Mouse (Mus musculus): Measurements from ENCODE around the gene Ell3. TPM values are rescaled to one million over a fixed set of nuclear protein-coding genes. Genes with fewer than 3 reads are reported as not detected.
A peak's percentile ranks its signal among the peaks of the same experiment; 100 is the strongest.
"Not testable (repeated sequence)": the region's sequence is repeated elsewhere in the genome, so short reads cannot be mapped to it uniquely, and the experiment has no call there.

Ell3 gene
- 1.7 and 2.3 TPM in 2 replicates for polyA plus RNA-seq (2016; fragmentation: Nextera tagmentation; extraction: Ambion mirVana)

DNA sequence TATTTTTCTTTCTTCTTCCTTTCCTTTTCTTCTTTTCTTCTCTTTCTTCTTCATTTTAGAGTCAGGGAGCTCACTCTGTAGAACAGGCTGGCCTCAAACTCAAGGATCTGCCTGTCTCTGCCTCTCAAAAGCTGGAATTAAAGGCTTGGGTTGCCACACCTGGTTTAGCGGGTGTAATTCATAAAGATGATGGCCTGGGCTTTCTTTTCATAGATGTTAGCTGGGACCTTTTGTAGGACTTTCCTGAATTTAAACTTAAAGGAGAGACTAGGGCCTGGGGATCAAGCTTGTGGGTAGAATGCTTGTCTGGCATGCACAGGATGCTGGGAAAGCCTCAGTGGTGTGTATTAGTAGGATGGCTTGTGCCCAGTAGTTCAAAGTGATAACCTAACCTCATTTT is at the start of gene Ell3:
Gene Ell3, minus strand, starts transcription at position 101 of the 400 bp plus-strand sequence.
- no peak within 1 kb of the TSS for H3K27ac ChIP-seq (replicated peaks)
- H3K4me2 ChIP-seq (replicated peaks), result peak within 1 kb of the TSS; percentile 65
- H3K4me3 ChIP-seq, result no peak within 1 kb of the TSS
- H3K9me3 ChIP-seq, result no peaks in the 10 kb centered on the region
- peaks cover 31% of the 10 kb centered on the region for H3K27me3 ChIP-seq
- no peak for ATAC-seq (ENCODE audit: low FRiP score, low read depth)
- 88% methylated on average over 1 of the region's 1 CpGs for WGBS
- no peak within 1 kb of the TSS for H3K9ac ChIP-seq (replicated peaks)
- H3K4me1 ChIP-seq, result peaks cover 24% of the 10 kb centered on the region
- H3K36me3 ChIP-seq, result peaks cover 11% of the 10 kb centered on the region

GRCm38 (mm10) chr2:121484403-121484802 is 40.3 kb upstream of the Ell3 start:
- not testable (repeated sequence) for H3K4me2 ChIP-seq (replicated peaks); H3K36me3 ChIP-seq; H3K27ac ChIP-seq (replicated peaks); H3K9ac ChIP-seq (replicated peaks); H3K9me3 ChIP-seq; H3K4me1 ChIP-seq; H3K4me3 ChIP-seq; ATAC-seq (ENCODE audit: low FRiP score, low read depth); H3K27me3 ChIP-seq
- 79% methylated on average over 2 of the region's 2 CpGs for WGBS

- ATAC-seq (ENCODE audit: low FRiP score, low read depth), result no peak
- Histone ChIP-seq H3K4me1 (no peaks in the 10 kb centered on the region), H3K27ac (replicated peaks) (no peak overlapping the region), H3K4me2 (replicated peaks) (no peak overlapping the region), H3K36me3 (no peaks in the 10 kb centered on the region), H3K4me3 (no peak overlapping the region), H3K9me3 (no peaks in the 10 kb centered on the region), H3K27me3 (0 out of 2 replicates have a peak, but pooled peaks cover 4% of the 10 kb centered on the region), H3K9ac (replicated peaks) (no peak overlapping the region)
- 44% methylated on average over 8 of the region's 8 CpGs for WGBS
Measured at GRCm38 (mm10) chr2:121483576-121483975, 39.5 kb upstream of the Ell3 start.

- not testable (repeated sequence) for H3K36me3 ChIP-seq; H3K9ac ChIP-seq (replicated peaks); H3K4me2 ChIP-seq (replicated peaks); H3K9me3 ChIP-seq; H3K27me3 ChIP-seq; H3K4me1 ChIP-seq; H3K27ac ChIP-seq (replicated peaks); ATAC-seq (ENCODE audit: low FRiP score, low read depth); H3K4me3 ChIP-seq
- 85% methylated on average over 13 of the region's 13 CpGs for WGBS
Measured at GRCm38 (mm10) chr2:121480916-121481315, 36.8 kb upstream of the Ell3 start.

DNA sequence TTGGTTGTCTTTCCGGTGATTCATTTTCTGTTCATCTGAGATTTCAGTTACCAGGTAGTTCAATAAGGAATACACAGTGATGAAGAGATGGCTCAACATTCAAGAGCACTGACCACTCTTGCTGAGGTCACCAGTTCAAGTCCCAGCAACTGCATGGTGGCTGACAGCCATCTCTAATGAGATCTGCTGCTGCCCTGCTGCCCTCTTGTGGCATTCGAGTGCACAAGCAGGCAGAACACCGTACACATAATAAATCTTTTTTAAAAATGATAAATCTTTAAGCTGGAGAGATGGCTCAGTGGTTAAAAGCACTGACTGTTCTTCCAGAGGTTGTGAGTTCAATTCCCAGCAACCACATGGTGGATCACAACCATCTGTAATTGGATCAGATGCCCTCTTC is 36.4 kb upstream of the Ell3 start:
- no peak overlapping the region for H3K4me3 ChIP-seq
- no peaks in the 10 kb centered on the region for H3K9me3 ChIP-seq
- no peaks in the 10 kb centered on the region for H3K36me3 ChIP-seq
- no peaks in the 10 kb centered on the region for H3K4me1 ChIP-seq
- no peak overlapping the region for H3K27ac ChIP-seq (replicated peaks)
- H3K9ac ChIP-seq (replicated peaks), result no peak overlapping the region
- 0 out of 2 replicates have a peak, but pooled peaks cover 4% of the 10 kb centered on the region for H3K27me3 ChIP-seq
- no peak for ATAC-seq (ENCODE audit: low FRiP score, low read depth)
- H3K4me2 ChIP-seq (replicated peaks), result no peak overlapping the region
- WGBS, result 55% methylated on average over 3 of the region's 3 CpGs

DNA sequence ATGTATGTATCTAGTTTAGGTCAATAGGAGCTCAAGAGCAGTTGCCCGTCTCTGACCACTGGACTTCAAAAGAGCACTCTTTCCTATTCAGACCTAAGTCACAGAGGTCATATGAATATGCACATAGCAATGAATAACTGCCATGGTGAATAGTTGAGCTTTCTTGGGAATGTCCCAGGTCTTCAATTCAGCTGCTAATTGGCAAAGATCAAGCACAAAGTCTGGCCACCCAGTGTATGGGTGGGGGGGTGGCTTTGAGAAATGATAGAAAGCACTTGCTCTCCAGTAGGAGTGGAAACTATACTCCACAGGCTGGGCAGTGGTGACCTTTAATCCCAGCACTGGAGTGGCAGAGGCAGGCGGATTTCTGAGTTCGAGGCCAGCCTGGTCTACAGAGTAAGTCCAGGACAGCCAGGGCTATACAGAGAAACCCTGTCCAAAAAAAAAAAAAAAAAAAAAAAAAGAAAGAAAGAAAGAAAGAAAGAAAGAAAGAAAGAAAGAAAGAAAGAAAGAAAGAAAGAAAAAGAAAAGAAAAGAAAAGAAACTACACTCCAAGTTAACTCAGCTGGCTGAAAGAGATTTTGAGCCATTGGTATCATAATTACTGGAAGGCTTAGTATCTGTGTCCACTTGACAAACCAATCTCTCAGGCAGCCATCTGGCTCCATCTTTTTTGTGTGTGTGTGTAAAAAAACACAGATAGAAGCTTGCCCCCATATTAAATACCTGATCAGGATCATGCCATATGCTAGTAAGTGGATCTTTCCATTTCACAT is 33.6 kb upstream of the Ell3 start:
- Histone ChIP-seq H3K9me3 (no peaks in the 10 kb centered on the region), H3K27ac (replicated peaks) (no peak overlapping the region), H3K4me2 (replicated peaks) (no peak overlapping the region), H3K27me3 (no peaks in the 10 kb centered on the region), H3K36me3 (no peaks in the 10 kb centered on the region), H3K4me3 (no peak overlapping the region), H3K9ac (replicated peaks) (no peak overlapping the region), H3K4me1 (peaks cover 3% of the 10 kb centered on the region)
- ATAC-seq (ENCODE audit: low FRiP score, low read depth), result no peak
- WGBS, result 76% methylated on average over 3 of the region's 3 CpGs

- ATAC-seq (ENCODE audit: low FRiP score, low read depth); H3K9ac ChIP-seq (replicated peaks); H3K27ac ChIP-seq (replicated peaks); H3K36me3 ChIP-seq; H3K4me2 ChIP-seq (replicated peaks); H3K4me1 ChIP-seq; H3K4me3 ChIP-seq; H3K27me3 ChIP-seq; H3K9me3 ChIP-seq: not testable (repeated sequence)
- WGBS, result 95% methylated on average over 2 of the region's 2 CpGs
Measured at GRCm38 (mm10) chr2:121475306-121475705, 31.2 kb upstream of the Ell3 start.

GRCm38 (mm10) chr2:121474180-121474535 is 30.1 kb upstream of the Ell3 start:
- Histone ChIP-seq H3K4me1 (peaks cover 3% of the 10 kb centered on the region), H3K4me3 (peak overlapping the region; percentile 64), H3K36me3 (no peaks in the 10 kb centered on the region), H3K4me2 (replicated peaks) (peak overlapping the region; percentile 78), H3K9me3 (no peaks in the 10 kb centered on the region), H3K27ac (replicated peaks) (peak overlapping the region; percentile 71), H3K27me3 (no peaks in the 10 kb centered on the region), H3K9ac (replicated peaks) (peak overlapping the region; percentile 63)
- 38% methylated on average over 8 of the region's 8 CpGs for WGBS
- no peak for ATAC-seq (ENCODE audit: low FRiP score, low read depth)

DNA sequence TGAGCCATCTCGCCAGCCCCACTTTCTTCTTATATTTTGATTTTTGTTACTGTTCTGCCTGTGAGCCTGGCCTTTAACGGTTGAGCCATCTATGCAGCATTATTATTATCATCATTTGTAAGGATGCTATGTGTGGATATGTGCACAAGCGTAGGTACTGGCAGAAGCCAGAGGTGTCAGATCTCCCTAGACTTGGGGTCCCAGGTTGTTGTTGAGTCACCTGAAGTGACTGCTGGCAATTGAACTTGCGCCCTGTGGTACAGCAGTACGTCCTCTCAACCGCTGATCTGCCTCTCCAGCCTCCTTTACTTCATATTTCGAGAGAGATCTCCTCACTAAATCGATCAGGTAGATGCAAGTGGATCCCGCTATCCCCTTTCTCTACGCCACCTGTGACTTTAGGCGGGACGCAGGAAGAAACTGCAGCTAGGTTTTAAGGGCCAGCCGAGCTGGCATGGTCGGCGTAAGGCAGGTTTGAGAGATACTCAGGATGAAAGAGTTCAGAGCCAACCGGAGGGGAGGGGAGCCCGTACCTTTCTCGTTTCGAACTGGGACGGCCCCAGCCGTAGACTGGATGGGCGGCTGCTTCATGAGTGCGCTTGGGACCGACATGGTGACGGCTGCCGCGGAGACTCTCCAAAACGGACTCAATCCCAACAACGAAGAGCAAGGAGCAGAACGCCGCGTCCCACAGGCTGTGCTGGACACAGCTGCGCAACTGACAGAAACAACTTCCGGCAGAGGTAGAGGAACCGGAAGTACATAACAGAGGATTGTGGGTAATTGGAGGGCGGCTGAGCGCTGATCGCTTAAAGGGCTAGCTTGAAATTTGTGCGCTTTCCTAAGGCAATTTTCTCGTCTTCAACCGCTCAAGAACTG is 29.5 kb upstream of the Ell3 start, which contains the start of gene Mfap1b:
Gene Mfap1b, minus strand, starts transcription at position 767 of the 879 bp plus-strand sequence.
- WGBS, result 7% methylated on average over 41 of the region's 41 CpGs
- peak; percentile 93 for ATAC-seq (ENCODE audit: low FRiP score, low read depth)
- Histone ChIP-seq H3K4me2 (replicated peaks) (peak within 1 kb of the TSS; percentile 78), H3K4me3 (peak within 1 kb of the TSS; percentile 64), H3K27ac (replicated peaks) (peak within 1 kb of the TSS; percentile 71), H3K9ac (replicated peaks) (peak within 1 kb of the TSS; percentile 63)
- not testable (repeated sequence) for H3K9me3 ChIP-seq, H3K36me3 ChIP-seq, H3K4me1 ChIP-seq, H3K27me3 ChIP-seq

DNA sequence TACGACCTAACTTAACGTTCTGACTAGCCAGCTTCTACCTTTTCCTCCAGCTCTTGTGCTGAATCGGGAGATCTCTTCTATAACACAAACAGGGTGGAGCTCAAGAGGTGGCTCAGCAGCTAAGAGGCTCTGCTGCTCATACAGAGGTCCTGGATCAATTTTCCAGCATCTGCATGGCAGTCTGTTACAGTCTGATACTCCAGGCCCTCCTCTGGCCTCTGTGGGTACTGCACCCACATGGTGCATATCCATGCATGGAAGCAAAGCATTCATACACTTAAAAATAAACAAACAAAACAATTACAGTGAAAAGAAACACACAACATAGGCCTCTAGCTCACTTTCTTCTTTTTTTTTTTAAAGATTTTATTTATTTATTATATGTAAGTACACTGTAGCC is 28.7 kb upstream of the Ell3 start:
- H3K27me3 ChIP-seq; H3K4me1 ChIP-seq; H3K9me3 ChIP-seq; H3K9ac ChIP-seq (replicated peaks); ATAC-seq (ENCODE audit: low FRiP score, low read depth); H3K36me3 ChIP-seq; H3K4me3 ChIP-seq; H3K27ac ChIP-seq (replicated peaks); H3K4me2 ChIP-seq (replicated peaks): not testable (repeated sequence)
- 97% methylated on average over 3 of the region's 3 CpGs for WGBS

DNA sequence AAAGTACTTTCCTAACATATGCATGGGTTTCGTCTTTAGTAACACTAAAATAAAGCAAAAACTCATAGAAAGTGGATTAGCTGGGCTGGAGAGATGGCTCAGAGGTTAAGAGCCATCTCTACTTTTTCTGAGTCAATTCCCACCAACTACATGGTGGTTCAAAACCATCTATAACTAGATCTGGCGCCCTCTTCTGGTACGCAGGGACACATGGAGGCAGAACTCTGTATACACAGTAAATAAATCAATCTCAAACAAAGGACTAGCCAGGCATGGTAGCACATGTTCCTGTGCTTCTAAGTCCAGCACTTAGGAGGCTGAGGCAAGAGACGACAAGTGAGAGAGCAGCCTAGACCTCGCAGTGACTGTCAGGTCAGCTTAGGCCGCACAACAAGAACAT is 24.9 kb upstream of the Ell3 start:
- WGBS, result 100% methylated on average over 2 of the region's 6 CpGs
- not testable (repeated sequence) for H3K9me3 ChIP-seq; H3K27me3 ChIP-seq; ATAC-seq (ENCODE audit: low FRiP score, low read depth); H3K36me3 ChIP-seq; H3K4me1 ChIP-seq; H3K9ac ChIP-seq (replicated peaks); H3K4me3 ChIP-seq; H3K27ac ChIP-seq (replicated peaks); H3K4me2 ChIP-seq (replicated peaks)

DNA sequence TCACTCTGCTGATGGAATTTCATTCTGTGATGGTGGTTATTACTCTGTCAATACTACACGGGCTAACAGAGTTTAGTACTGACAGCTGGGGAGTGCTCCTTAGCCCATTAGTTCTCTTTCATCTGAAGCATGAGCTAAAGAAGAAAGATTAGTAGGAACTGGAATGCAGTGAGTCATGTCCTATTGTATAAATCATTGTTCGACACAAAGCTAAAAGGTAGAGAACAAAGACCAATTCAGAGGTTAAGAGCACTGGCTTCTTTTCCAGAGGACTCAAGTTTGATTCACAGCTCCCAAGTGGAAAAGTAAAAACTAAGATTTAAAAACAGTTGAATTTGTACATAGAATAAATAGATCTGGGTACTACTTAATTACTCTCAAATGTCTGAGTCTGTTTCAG is 16.0 kb upstream of the Ell3 start:
- Histone ChIP-seq H3K4me1 (peaks cover 13% of the 10 kb centered on the region), H3K9ac (replicated peaks) (no peak overlapping the region), H3K27ac (replicated peaks) (no peak overlapping the region), H3K4me3 (no peak overlapping the region), H3K9me3 (no peaks in the 10 kb centered on the region), H3K36me3 (peaks cover 19% of the 10 kb centered on the region), H3K4me2 (replicated peaks) (no peak overlapping the region), H3K27me3 (no peaks in the 10 kb centered on the region)
- WGBS, result 61% methylated on average over 2 of the region's 2 CpGs
- no peak for ATAC-seq (ENCODE audit: low FRiP score, low read depth)
